Comparison of ENCODE assay signal across 13 mouse cellular contexts in the genomic region with DNA sequence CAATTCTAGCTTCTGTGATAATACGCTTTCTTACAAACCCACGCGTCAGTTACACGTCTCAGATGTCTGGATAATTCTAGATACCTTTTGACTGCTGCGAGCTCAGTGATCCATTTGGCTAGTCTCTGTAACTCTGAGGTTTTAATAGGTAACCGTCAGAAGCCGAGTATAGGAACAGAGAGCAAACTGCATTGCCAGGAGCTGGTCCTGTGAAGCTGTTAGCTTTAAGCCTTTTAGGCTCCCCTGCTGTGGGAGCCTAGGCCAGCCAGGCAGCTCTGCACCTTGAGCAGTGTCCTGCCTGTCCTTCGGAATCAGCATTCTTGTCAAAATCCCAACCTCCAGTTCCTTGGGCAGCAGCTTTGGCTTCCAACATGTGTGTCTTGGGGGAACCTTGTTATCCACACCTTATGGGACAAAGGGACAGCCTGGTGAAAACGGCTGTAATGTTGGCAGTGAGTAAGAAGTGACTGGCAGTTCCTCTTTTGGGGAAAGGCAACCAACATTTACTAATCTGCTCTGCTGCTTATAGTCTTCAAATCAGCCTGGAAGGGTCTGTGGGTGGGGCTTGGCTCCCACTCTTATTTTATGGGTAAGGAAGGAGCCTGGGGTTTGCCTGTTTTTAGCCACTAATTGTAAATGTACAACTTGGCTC.
DNase-seq lines count a peak whose midpoint lies in the region; ATAC-seq and TF ChIP-seq lines count a peak whose summit lies in the region.
"Had no signal": no experiment of that assay in that cellular context is flagged by ENCODE, and none has a peak within 500 bp of the region (broad histone marks: within the 10 kb centered on the region; RNA-seq: fewer than 3 reads in every experiment).

No protein-coding gene starts in this region.

- no peak for DNase-seq in forebrain, embryonic 11.5 days (ENCODE audit: low spot score)
- no peak for DNase-seq in liver, embryonic 11.5 days (ENCODE audit: low spot score)
- peak; percentile 50 for DNase-seq in MEL-GATA-1-ER (ENCODE audit: extremely low read depth, low read depth)
- DNase-seq in kidney, postnatal 14 days = peak; percentile 39
- DNase-seq in right cerebral cortex, adult 2 months (ENCODE audit: low spot score in 2 of 2) = no peak
- DNase-seq in heart, adult 2 months = no peak
- DNase-seq: gastrocnemius, postnatal 10 days; lung, adult 2 months; right cerebral cortex, postnatal 4 days had no signal

- H3K36me3 ChIP-seq in forebrain, embryonic 15.5 days = no peaks in the 10 kb centered on the region
- H3K36me3 ChIP-seq in forebrain, embryonic 11.5 days (ENCODE audit: control insufficient read depth, insufficient read depth, low read length) = no peaks in the 10 kb centered on the region
- no peaks in the 10 kb centered on the region for H3K36me3 ChIP-seq in liver, embryonic 16.5 days (ENCODE audit: control insufficient read depth, insufficient read depth)
- no peaks in the 10 kb centered on the region for H3K36me3 ChIP-seq in liver, embryonic 11.5 days (ENCODE audit: control insufficient read depth, insufficient read depth, low read length)
- H3K36me3 ChIP-seq in heart, adult 2 months (ENCODE audit: control insufficient read depth, insufficient read depth, low read length) = no peaks in the 10 kb centered on the region
- H3K36me3 ChIP-seq: neural tube, embryonic 15.5 days had no signal

- intact Hi-C loops in heart, adult 2 months (cut with DNase I) = no loop called here

- H3K4me2 ChIP-seq in forebrain, embryonic 15.5 days (replicated peaks) = no peak overlapping the region
- H3K4me2 ChIP-seq in forebrain, embryonic 11.5 days (ENCODE audit: low read depth, low read length, severe bottlenecking) = no peak overlapping the region
- no peak overlapping the region for H3K4me2 ChIP-seq in liver, embryonic 16.5 days (ENCODE audit: low read depth, low read length)
- H3K4me2 ChIP-seq in liver, embryonic 11.5 days = no peak overlapping the region
- H3K4me2 ChIP-seq: neural tube, embryonic 15.5 days had no signal

- WGBS in forebrain, embryonic 15.5 days = 53% methylated on average over 9 of the region's 9 CpGs
- 64% methylated on average over 9 of the region's 9 CpGs for WGBS in forebrain, embryonic 11.5 days
- 45% methylated on average over 9 of the region's 9 CpGs for WGBS in liver, embryonic 16.5 days (ENCODE audit: insufficient replicate concordance)
- WGBS in liver, embryonic 11.5 days = 64% methylated on average over 9 of the region's 9 CpGs
- WGBS in heart, adult 2 months = 81% methylated on average over 9 of the region's 9 CpGs

- no peak overlapping the region for H3K9ac ChIP-seq in forebrain, embryonic 15.5 days (replicated peaks)
- no peak overlapping the region for H3K9ac ChIP-seq in forebrain, embryonic 11.5 days (ENCODE audit: low read length)
- no peak overlapping the region for H3K9ac ChIP-seq in liver, embryonic 16.5 days (ENCODE audit: low read depth, low read length)
- no peak overlapping the region for H3K9ac ChIP-seq in liver, embryonic 11.5 days (ENCODE audit: low read depth, low read length)
- H3K9ac ChIP-seq in heart, adult 2 months (ENCODE audit: low read depth, low read length) = no peak overlapping the region
- H3K9ac ChIP-seq: neural tube, embryonic 15.5 days had no signal

- no peak overlapping the region for H3K4me3 ChIP-seq in forebrain, embryonic 15.5 days
- no peak overlapping the region for H3K4me3 ChIP-seq in forebrain, embryonic 11.5 days (ENCODE audit: low read depth, low read length)
- no peak overlapping the region for H3K4me3 ChIP-seq in liver, embryonic 16.5 days (ENCODE audit: low read depth, low read length)
- no peak overlapping the region for H3K4me3 ChIP-seq in liver, embryonic 11.5 days (ENCODE audit: low read depth, low read length)
- H3K4me3 ChIP-seq in heart, adult 2 months = no peak overlapping the region
- H3K4me3 ChIP-seq: neural tube, embryonic 15.5 days had no signal

- H3K9me3 ChIP-seq in forebrain, embryonic 15.5 days = no peaks in the 10 kb centered on the region
- H3K9me3 ChIP-seq in forebrain, embryonic 11.5 days (ENCODE audit: control insufficient read depth, low read length) = no peaks in the 10 kb centered on the region
- no peaks in the 10 kb centered on the region for H3K9me3 ChIP-seq in liver, embryonic 16.5 days (replicated peaks; ENCODE audit: control insufficient read depth, low read length)
- no peaks in the 10 kb centered on the region for H3K9me3 ChIP-seq in liver, embryonic 11.5 days (ENCODE audit: control insufficient read depth, low read length)
- H3K9me3 ChIP-seq: neural tube, embryonic 15.5 days had no signal

- peaks cover 3% of the 10 kb centered on the region for H3K79me2 ChIP-seq in heart, adult 2 months (replicated peaks; ENCODE audit: control insufficient read depth, insufficient read depth, low read length)

- no peak for TF ChIP-seq EP300 in heart, adult 2 months (IDR thresholded peaks at IDR 0.05; ENCODE audit: insufficient read depth, low read depth, low read length)

- H3K27me3 ChIP-seq in forebrain, embryonic 15.5 days = no peaks in the 10 kb centered on the region
- H3K27me3 ChIP-seq in forebrain, embryonic 11.5 days (ENCODE audit: control insufficient read depth, insufficient read depth, low read length) = no peaks in the 10 kb centered on the region
- no peaks in the 10 kb centered on the region for H3K27me3 ChIP-seq in liver, embryonic 16.5 days (ENCODE audit: control insufficient read depth, insufficient read depth, low read depth, low read length)
- no peaks in the 10 kb centered on the region for H3K27me3 ChIP-seq in liver, embryonic 11.5 days (replicated peaks; ENCODE audit: control insufficient read depth, insufficient read depth, low read length)
- no peaks in the 10 kb centered on the region for H3K27me3 ChIP-seq in heart, adult 2 months (ENCODE audit: control insufficient read depth, insufficient read depth, low read length)
- H3K27me3 ChIP-seq: neural tube, embryonic 15.5 days had no signal

- H3K27ac ChIP-seq in forebrain, embryonic 15.5 days (replicated peaks) = 0 out of 2 replicates have a peak overlapping the region, but pooled peaks have one; percentile 34
- no peak overlapping the region for H3K27ac ChIP-seq in forebrain, embryonic 11.5 days (ENCODE audit: low read depth, low read length)
- 0 out of 2 replicates have a peak overlapping the region, but pooled peaks have one; percentile 12 for H3K27ac ChIP-seq in liver, embryonic 16.5 days (ENCODE audit: low read length)
- H3K27ac ChIP-seq in liver, embryonic 11.5 days (ENCODE audit: low read depth, low read length) = no peak overlapping the region
- H3K27ac ChIP-seq in heart, adult 2 months = no peak overlapping the region
- H3K27ac ChIP-seq: neural tube, embryonic 15.5 days had no signal

- peaks cover 19% of the 10 kb centered on the region for H3K4me1 ChIP-seq in forebrain, embryonic 15.5 days
- H3K4me1 ChIP-seq in forebrain, embryonic 11.5 days (replicated peaks; ENCODE audit: control insufficient read depth, insufficient read depth, low read length) = no peaks in the 10 kb centered on the region; the same call in 1 of the 2 replicates
- H3K4me1 ChIP-seq in liver, embryonic 16.5 days (ENCODE audit: control insufficient read depth, low read depth, low read length) = peaks cover 5% of the 10 kb centered on the region
- peaks cover 13% of the 10 kb centered on the region for H3K4me1 ChIP-seq in liver, embryonic 11.5 days (replicated peaks; ENCODE audit: control insufficient read depth, insufficient read depth, low read length)
- H3K4me1 ChIP-seq in heart, adult 2 months (ENCODE audit: control insufficient read depth, insufficient read depth, low read length) = peaks cover 4% of the 10 kb centered on the region

- ATAC-seq in forebrain, embryonic 15.5 days (replicated peaks) = no peak
- ATAC-seq in forebrain, embryonic 11.5 days (replicated peaks; ENCODE audit: low FRiP score) = no peak
- no peak for ATAC-seq in liver, embryonic 16.5 days (ENCODE audit: low read depth)
- no peak for ATAC-seq in liver, embryonic 11.5 days (replicated peaks; ENCODE audit: low FRiP score)
- ATAC-seq: CD4-positive, CD25-positive, alpha-beta regulatory T cell, adult 4 months had no signal

- no peak for TF ChIP-seq POLR2A in heart, adult 2 months (IDR thresholded peaks at IDR 0.05; ENCODE audit: insufficient read depth, low read depth, low read length)

- TF ChIP-seq CTCF in heart, adult 2 months (IDR thresholded peaks at IDR 0.05) = no peak

Comparison
In these comparisons a context has a peak if more than half of its experiments do, and no peak if none do; other contexts are left out.
1. H3K27ac ChIP-seq: peak in forebrain, embryonic 15.5 days (single experiment) and liver, embryonic 16.5 days (single experiment); none in forebrain, embryonic 11.5 days (single experiment), liver, embryonic 11.5 days (single experiment) and heart, adult 2 months (single experiment).
2. DNase-seq: peak in MEL-GATA-1-ER (single experiment) and kidney, postnatal 14 days (single experiment); none in forebrain, embryonic 11.5 days (single experiment), liver, embryonic 11.5 days (single experiment), right cerebral cortex, adult 2 months (0 of 2) and heart, adult 2 months (0 of 2).